Mouse (Mus musculus): ENCODE measurements around the gene Srr.

Gene Srr

DNA sequence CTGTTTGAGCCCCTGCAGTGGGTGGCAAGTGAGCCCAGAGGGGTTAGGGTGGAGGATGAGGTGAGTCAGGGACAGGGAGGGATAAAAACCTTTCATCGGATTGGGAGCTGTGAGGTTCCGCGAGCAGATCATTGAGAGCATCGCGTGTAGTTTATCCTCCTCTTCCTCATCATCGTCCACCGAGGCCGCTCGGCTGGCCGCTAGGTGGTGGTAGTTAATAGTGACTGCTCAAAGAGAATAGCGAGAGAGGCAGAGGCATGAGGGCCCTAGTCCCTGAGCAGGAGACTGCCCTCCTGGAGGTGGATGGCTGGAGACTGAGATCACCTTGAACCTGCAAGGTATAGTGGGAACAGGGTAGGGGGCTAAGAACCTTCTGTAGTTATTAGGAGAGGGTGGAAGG is 62.3 kb downstream of the Srr start:
- DNase-seq (ENCODE audit: low spot score in 2 of 2): no peak

DNA sequence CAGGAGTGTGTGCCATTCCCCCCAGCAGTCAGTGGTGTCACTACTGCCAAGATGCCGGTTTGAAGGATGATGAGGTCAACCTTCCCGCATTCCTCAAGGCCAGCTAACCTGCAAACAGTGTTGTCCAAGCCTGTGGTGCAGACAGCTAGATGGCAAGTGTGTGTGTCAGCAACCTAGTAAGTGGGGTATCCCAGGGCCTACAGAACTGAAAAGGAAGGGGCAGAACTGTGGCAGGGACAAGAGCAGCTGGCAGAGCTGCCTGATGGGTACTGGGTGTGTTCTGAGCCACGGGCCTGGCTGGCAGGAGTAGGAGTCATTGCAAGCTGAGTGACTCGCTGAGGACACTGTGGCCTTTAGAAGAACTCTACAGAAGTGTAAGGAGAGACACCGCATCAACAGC is 63.6 kb downstream of the Srr start:
- no peak for DNase-seq (ENCODE audit: low spot score in 2 of 2)

DNA sequence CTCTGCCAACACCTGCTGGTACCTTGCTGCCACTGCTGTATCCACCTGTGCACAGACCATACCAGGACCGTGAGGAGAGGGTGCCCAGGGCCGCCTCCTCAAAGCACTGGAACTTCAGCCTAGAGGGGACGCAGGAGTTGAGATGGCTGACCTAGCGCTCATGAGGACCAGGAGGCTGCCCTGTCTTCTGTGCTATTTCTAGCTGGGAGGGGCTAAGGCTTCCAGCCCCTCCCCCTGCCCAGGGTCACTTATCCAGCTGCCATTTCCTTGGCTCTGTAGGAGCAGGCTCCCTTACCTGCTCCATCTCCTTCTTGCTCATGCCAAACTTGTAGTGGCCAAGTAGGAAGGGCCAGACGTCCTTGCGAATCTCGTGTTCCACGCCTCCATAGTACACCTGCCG is 68.0 kb downstream of the Srr start:
- no peak for DNase-seq (ENCODE audit: low spot score in 2 of 2)
